Mouse (Mus musculus) bone marrow macrophage, adult 2 months (primary cell): ENCODE data around the gene Slc1a2. TPM values are rescaled to one million over a fixed set of nuclear protein-coding genes. Genes with fewer than 3 reads are reported as not detected.

Experiments
- H3K27ac ChIP-seq: 2 replicates; pipeline ENCODE4 v1.5.1; 2012; ENCODE audit warnings: low read depth, low read length; ENCODE audit not compliant: insufficient read depth
- H3K4me1 ChIP-seq: 2 replicates; pipeline ENCODE4 v1.6.1; 2012; ENCODE audit warnings: low read length; ENCODE audit not compliant: control insufficient read depth, insufficient read depth
- H3K4me3 ChIP-seq: 2 replicates; pipeline ENCODE4 v1.5.1; 2012; ENCODE audit warnings: mild to moderate bottlenecking, low read length, moderate library complexity; ENCODE audit not compliant: insufficient read depth
- CTCF ChIP-seq: IDR thresholded peaks from 2 replicates; pipeline ENCODE4 v1.5.1; 2012; ENCODE audit warnings: low read depth, mild to moderate bottlenecking, low read length, moderate library complexity
- POLR2A ChIP-seq: IDR thresholded peaks from 2 replicates; pipeline ENCODE4 v1.6.1; 2012; ENCODE audit warnings: mild to moderate bottlenecking, low read depth, low read length, borderline replicate concordance
- polyA plus RNA-seq: library from polyadenylated mRNA; stranded (reverse); fragments of >200 nt; gene quantifications from 2 replicates; pipeline ENCODE4 v1.2.4, GENCODE M21; 2012; ENCODE audit not compliant: missing spikeins, insufficient read depth, insufficient read length

Gene Slc1a2
- polyA plus RNA-seq, 1 experiment, result not detected

DNA sequence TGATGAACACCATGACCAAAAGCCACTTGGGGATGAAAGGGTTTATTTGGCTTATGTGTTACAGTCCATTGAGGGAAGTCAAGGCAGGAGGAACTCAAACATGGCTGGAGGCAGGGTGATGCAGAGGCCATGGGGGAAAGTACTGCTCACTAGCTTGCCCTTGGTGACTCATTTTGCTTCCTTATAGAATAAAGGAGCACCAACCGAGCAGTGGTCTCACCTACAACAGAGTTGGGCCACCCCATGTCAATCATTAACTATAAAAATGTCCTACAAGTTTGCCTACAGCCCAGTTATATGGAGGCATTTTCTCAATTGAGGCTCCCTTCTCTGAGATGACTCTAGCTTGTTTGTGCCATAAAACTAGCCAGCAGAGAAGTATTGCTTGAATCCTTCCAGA, 169.4 kb downstream of the Slc1a2 start:
- Histone ChIP-seq H3K4me3 (no peak overlapping the region), H3K27ac (no peak overlapping the region), H3K4me1 (peaks cover 6% of the 10 kb centered on the region)
- TF ChIP-seq CTCF, result no peak
- TF ChIP-seq POLR2A, result no peak

DNA sequence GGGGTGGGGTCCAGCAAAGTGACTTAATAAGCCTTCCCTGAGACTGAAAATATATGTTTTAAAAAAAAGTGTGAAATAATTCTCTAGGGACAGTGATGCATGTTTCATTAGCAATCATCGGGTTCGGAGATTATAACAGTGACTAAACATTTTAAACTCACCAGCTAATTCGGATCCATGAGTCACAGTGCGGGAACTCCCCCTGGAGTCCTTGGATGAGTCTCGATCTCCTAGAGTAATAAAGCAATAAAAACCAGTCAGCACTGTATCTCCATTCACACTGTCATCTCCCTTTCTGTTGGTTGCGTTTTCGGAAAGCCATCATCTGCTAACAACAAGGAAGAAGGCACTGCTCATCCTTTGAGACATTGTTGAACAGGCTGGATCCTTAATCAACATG, 169.9 kb downstream of the Slc1a2 start:
- H3K4me3 ChIP-seq, result no peak overlapping the region
- no peak overlapping the region for H3K27ac ChIP-seq
- H3K4me1 ChIP-seq, result peaks cover 5% of the 10 kb centered on the region
- TF ChIP-seq CTCF (no peak), POLR2A (no peak)

DNA sequence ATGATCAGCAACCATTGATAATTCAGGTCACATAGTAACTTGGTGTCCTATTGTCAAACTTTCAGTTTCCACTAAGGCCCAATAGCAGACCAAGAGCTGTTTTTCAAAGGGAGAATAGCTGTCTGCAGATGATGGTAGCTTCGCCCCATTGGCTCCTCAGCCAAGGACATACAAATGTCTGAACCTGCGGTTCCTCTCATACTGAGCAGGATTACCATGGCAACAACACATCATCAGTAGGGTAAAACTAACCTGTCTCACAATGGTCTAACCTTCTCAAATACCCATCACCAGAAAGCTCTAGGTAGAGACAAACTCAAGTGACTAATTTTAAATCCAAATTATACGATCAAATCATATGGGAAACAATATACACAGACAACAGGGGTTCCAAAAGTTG, 170.7 kb downstream of the Slc1a2 start:
- Histone ChIP-seq H3K4me3 (no peak overlapping the region), H3K4me1 (no peaks in the 10 kb centered on the region), H3K27ac (no peak overlapping the region)
- no peak for TF ChIP-seq CTCF

DNA sequence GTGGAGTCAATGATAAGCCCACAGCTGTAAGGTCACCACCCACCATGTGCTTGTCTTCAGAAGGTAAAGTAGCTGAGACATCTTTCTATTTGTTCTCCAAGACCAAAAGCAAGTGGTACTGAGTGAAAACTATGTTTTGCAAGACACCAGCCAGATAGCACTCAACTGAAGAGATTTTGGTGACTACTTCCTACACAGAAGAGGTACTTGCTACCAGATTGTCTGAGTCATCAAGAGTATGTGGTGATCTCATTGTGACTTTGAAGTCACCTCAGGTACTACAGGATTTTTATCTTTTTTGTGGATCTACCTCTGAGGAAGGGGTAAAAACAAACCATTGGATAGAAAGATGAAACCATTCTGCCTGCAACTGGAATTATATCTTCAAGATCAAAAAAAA, 173.1 kb downstream of the Slc1a2 start:
- no peaks in the 10 kb centered on the region for H3K4me1 ChIP-seq
- H3K27ac ChIP-seq, result no peak overlapping the region
- no peak for TF ChIP-seq CTCF
- no peak for TF ChIP-seq POLR2A
- no peak overlapping the region for H3K4me3 ChIP-seq

DNA sequence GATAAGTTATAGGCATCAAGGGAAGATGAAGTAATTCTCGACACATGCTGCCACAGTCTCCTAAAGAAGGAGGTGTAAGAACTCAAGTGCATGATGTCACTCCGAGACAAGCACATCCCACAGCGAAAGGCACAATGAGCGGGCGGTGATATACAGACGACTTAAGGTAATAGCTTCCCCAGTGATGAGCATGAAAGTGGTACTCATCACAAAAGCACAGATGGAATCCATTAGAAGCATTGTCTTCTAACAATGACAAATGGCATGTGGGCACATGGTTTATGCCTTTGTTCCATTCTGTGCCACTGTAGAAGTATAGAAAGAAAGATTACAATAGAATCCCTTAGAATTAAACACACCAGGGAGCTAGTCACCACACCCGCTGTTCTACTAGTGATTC, 179.7 kb downstream of the Slc1a2 start:
- Histone ChIP-seq H3K4me1 (0 out of 2 replicates have a peak, but pooled peaks cover 3% of the 10 kb centered on the region), H3K27ac (no peak overlapping the region), H3K4me3 (no peak overlapping the region)
- TF ChIP-seq POLR2A (no peak), CTCF (no peak)

Other genes starting within 250 kb of the Slc1a2 start
- not detected in 2 replicates for gene Fjx1, start 206.2 kb upstream of the Slc1a2 start, polyA plus RNA-seq
- not detected in 2 replicates for gene Pamr1, start 108.6 kb upstream of the Slc1a2 start, polyA plus RNA-seq
- gene Cd44, start 243.0 kb downstream of the Slc1a2 start, polyA plus RNA-seq, result 141 and 156 TPM in 2 replicates